Mouse (Mus musculus): ENCODE measurements around the gene Ddx56.

GRCm38 (mm10) chr11:6259413-6259812 is 8.2 kb downstream of the Ddx56 start:
- TF ChIP-seq EP300 (IDR thresholded peaks at IDR 0.05; ENCODE audit: low read length): no peak
- no peak for TF ChIP-seq CHD2 (IDR thresholded peaks at IDR 0.05; ENCODE audit: low read length)
- TF ChIP-seq CTCF (conservative IDR thresholded peaks at IDR 0.05 in 1 of 2, IDR thresholded peaks at IDR 0.05 in 1 of 2; ENCODE audit: low read depth in 2 of 2, low read length in 2 of 2): no peak
- TF ChIP-seq MXI1 (IDR thresholded peaks at IDR 0.05; ENCODE audit: low read depth, low read length): no peak
- TF ChIP-seq POLR2A (IDR thresholded peaks at IDR 0.05; ENCODE audit: low read depth, low read length): no peak

Data from CH12.LX (cell line).